Mouse (Mus musculus) gastrocnemius, adult 18-20 months (tissue): ENCODE measurements around the gene Pfkfb2. TPM values are rescaled to one million over a fixed set of nuclear protein-coding genes. Genes with fewer than 3 reads are reported as not detected.

Experiments used
- DNase-seq: peaks from one replicate; pipeline ENCODE4 v3.0.0; 2021; ENCODE audit warnings: low spot score
- total RNA-seq, 2 experiments: library from RNA; stranded (reverse); gene quantifications; 2 replicates each; pipeline ENCODE4 v1.2.3; 2021

The Pfkfb2 gene
- total RNA-seq, 2 experiments from 2014 or later: 9.7 to 12.8 TPM

GRCm38 (mm10) chr1:130738551-130739106 is 9.6 kb upstream of the Pfkfb2 start:
- DNase-seq: no peak

GRCm38 (mm10) chr1:130737916-130738315 is 8.9 kb upstream of the Pfkfb2 start:
- no peak for DNase-seq

- DNase-seq: no peak
Observed at GRCm38 (mm10) chr1:130737411-130737881, 8.4 kb upstream of the Pfkfb2 start.

- DNase-seq: no peak
Observed at GRCm38 (mm10) chr1:130734852-130735251, 5.8 kb upstream of the Pfkfb2 start.

GRCm38 (mm10) chr1:130734452-130734851 is 5.4 kb upstream of the Pfkfb2 start:
- no peak for DNase-seq

GRCm38 (mm10) chr1:130733671-130734070 is 4.6 kb upstream of the Pfkfb2 start:
- DNase-seq: no peak

- DNase-seq: no peak
Observed at GRCm38 (mm10) chr1:130732706-130733658, 3.9 kb upstream of the Pfkfb2 start.

GRCm38 (mm10) chr1:130731741-130732337 is 2.8 kb upstream of the Pfkfb2 start, which contains the start of gene AA986860:
AA986860 (plus strand) TSS chr1:130731976.
- no peak for DNase-seq

GRCm38 (mm10) chr1:130728708-130729107 is 345 bp downstream of the Pfkfb2 start:
- no peak for DNase-seq

GRCm38 (mm10) chr1:130728070-130728469 is 983 bp downstream of the Pfkfb2 start:
- no peak for DNase-seq

GRCm38 (mm10) chr1:130726396-130726795 is 2.7 kb downstream of the Pfkfb2 start:
- no peak for DNase-seq

- DNase-seq: no peak
Observed at GRCm38 (mm10) chr1:130724206-130724605, 4.8 kb downstream of the Pfkfb2 start.

- DNase-seq: peak; percentile 88
Observed at GRCm38 (mm10) chr1:130717291-130717871, 11.7 kb downstream of the Pfkfb2 start, which contains the start of gene Yod1. Yod1 (plus strand) TSS chr1:130717327.

GRCm38 (mm10) chr1:130716513-130717290 is 12.4 kb downstream of the Pfkfb2 start:
- no peak for DNase-seq

GRCm38 (mm10) chr1:130716218-130716512 is 12.9 kb downstream of the Pfkfb2 start:
- no peak for DNase-seq

GRCm38 (mm10) chr1:130715561-130716217 is 13.4 kb downstream of the Pfkfb2 start, which contains the start of gene Gm29427:
Gm29427 (minus strand) TSS chr1:130715799.
- peak; percentile 92 for DNase-seq

- DNase-seq: no peak
Observed at GRCm38 (mm10) chr1:130714046-130714445, 15.0 kb downstream of the Pfkfb2 start.

- no peak for DNase-seq
Observed at GRCm38 (mm10) chr1:130710283-130711080, 18.6 kb downstream of the Pfkfb2 start.

- DNase-seq: no peak
Observed at GRCm38 (mm10) chr1:130703613-130704012, 25.4 kb downstream of the Pfkfb2 start.

GRCm38 (mm10) chr1:130701976-130702375 is 27.1 kb downstream of the Pfkfb2 start:
- no peak for DNase-seq
